Mouse (Mus musculus) CD4-positive helper T cell, adult 2 months (primary cell): ENCODE results near the gene Prkab2.

Experiments
- DNase-seq: peaks from one replicate; pipeline ENCODE4 v3.0.0-alpha.2; 2012; ENCODE audit warnings: low read depth, missing footprints, low spot score

Prkab2 gene

GRCm38 (mm10) chr3:97691443-97692017, 33.5 kb downstream of the Prkab2 start:
- no peak for DNase-seq

GRCm38 (mm10) chr3:97693806-97694205, 35.8 kb downstream of the Prkab2 start:
- DNase-seq, result no peak

GRCm38 (mm10) chr3:97696866-97697265, 38.9 kb downstream of the Prkab2 start:
- DNase-seq, result no peak

- no peak for DNase-seq
Observed at GRCm38 (mm10) chr3:97697291-97697690, 39.3 kb downstream of the Prkab2 start.

GRCm38 (mm10) chr3:97699061-97699460, 41.1 kb downstream of the Prkab2 start:
- DNase-seq, result no peak

GRCm38 (mm10) chr3:97701198-97701597, 43.2 kb downstream of the Prkab2 start:
- no peak for DNase-seq

GRCm38 (mm10) chr3:97702448-97703080, 44.6 kb downstream of the Prkab2 start:
- DNase-seq, result no peak

- no peak for DNase-seq
Observed at GRCm38 (mm10) chr3:97705508-97705907, 47.5 kb downstream of the Prkab2 start.

GRCm38 (mm10) chr3:97706561-97706960, 48.6 kb downstream of the Prkab2 start:
- no peak for DNase-seq

- no peak for DNase-seq
Observed at GRCm38 (mm10) chr3:97710134-97710533, 52.1 kb downstream of the Prkab2 start.

- DNase-seq, result no peak
Observed at GRCm38 (mm10) chr3:97710881-97711280, 52.9 kb downstream of the Prkab2 start.

GRCm38 (mm10) chr3:97715922-97716321, 57.9 kb downstream of the Prkab2 start:
- DNase-seq, result no peak

- no peak for DNase-seq
Observed at GRCm38 (mm10) chr3:97719116-97719515, 61.1 kb downstream of the Prkab2 start.
